Mouse (Mus musculus) embryonic fibroblast, embryonic 13.5 days (primary cell): Measurements from ENCODE around the gene Olfr971. TPM values are rescaled to one million over a fixed set of nuclear protein-coding genes. Genes with fewer than 3 reads are reported as not detected.
"Not testable (repeated sequence)": the region's sequence is repeated elsewhere in the genome, so short reads cannot be mapped to it uniquely, and the experiment has no call there.

Experiments
- H3K27ac ChIP-seq: 2 replicates; pipeline ENCODE4 v1.5.1; 2012; ENCODE audit warnings: low read length, control low read depth, inconsistent platforms; ENCODE audit not compliant: insufficient read depth
- H3K4me1 ChIP-seq: 2 replicates; pipeline ENCODE4 v1.6.1; 2011; ENCODE audit warnings: low read length; ENCODE audit not compliant: control insufficient read depth, insufficient read depth
- H3K4me3 ChIP-seq: 2 replicates; pipeline ENCODE4 v1.5.1; 2011; ENCODE audit warnings: mild to moderate bottlenecking, control low read depth, low read length; ENCODE audit not compliant: insufficient read depth
- CTCF ChIP-seq: IDR thresholded peaks from 2 replicates; pipeline ENCODE4 v1.5.1; 2011; ENCODE audit warnings: mild to moderate bottlenecking, control low read depth, low read length, moderate library complexity, borderline replicate concordance; ENCODE audit not compliant: insufficient read depth
- POLR2A ChIP-seq: IDR thresholded peaks from 2 replicates; pipeline ENCODE4 v1.6.1; 2011; ENCODE audit warnings: low read depth, mild to moderate bottlenecking, control low read depth, low read length, moderate library complexity
- polyA plus RNA-seq: library from polyadenylated mRNA; stranded (reverse); fragments of >200 nt; gene quantifications from 2 replicates; pipeline ENCODE4 v1.2.4, GENCODE M21; 2011; ENCODE audit warnings: low read depth; ENCODE audit not compliant: missing spikeins, insufficient read length

The Olfr971 gene
- not detected in 2 replicates for polyA plus RNA-seq

GRCm38 (mm10) chr9:39836576-39836975 lies at the start of gene Olfr971:
Olfr971 (plus strand) TSS chr9:39836876.
- not testable (repeated sequence) for H3K4me3 ChIP-seq, H3K4me1 ChIP-seq, H3K27ac ChIP-seq

GRCm38 (mm10) chr9:39790558-39790957 lies 46.1 kb upstream of the Olfr971 start, which contains the start of gene Olfr969:
Olfr969 (plus strand) TSS chr9:39790945.
- Histone ChIP-seq H3K4me3 (no peak within 1 kb of the TSS), H3K4me1 (no peaks in the 10 kb centered on the region), H3K27ac (no peak within 1 kb of the TSS)
- TF ChIP-seq CTCF (no peak), POLR2A (no peak)

GRCm38 (mm10) chr9:39808560-39808959 lies 28.1 kb upstream of the Olfr971 start, which contains the start of gene Olfr970:
Olfr970 (plus strand) TSS chr9:39808860.
- TF ChIP-seq CTCF (no peak), POLR2A (no peak)
- Histone ChIP-seq H3K4me3 (no peak within 1 kb of the TSS), H3K4me1 (no peaks in the 10 kb centered on the region), H3K27ac (no peak within 1 kb of the TSS)

- TF ChIP-seq CTCF = no peak
- Histone ChIP-seq H3K4me3 (no peak within 1 kb of the TSS), H3K27ac (no peak within 1 kb of the TSS), H3K4me1 (no peaks in the 10 kb centered on the region)
Observed at GRCm38 (mm10) chr9:39866122-39866521, 29.4 kb downstream of the Olfr971 start, which contains the start of gene Olfr972. Olfr972 (plus strand) TSS chr9:39866422.

GRCm38 (mm10) chr9:39871986-39872385 lies 35.3 kb downstream of the Olfr971 start:
- not testable (repeated sequence) for H3K27ac ChIP-seq, H3K4me1 ChIP-seq, H3K4me3 ChIP-seq

GRCm38 (mm10) chr9:39877541-39878396 lies 41.1 kb downstream of the Olfr971 start:
- not testable (repeated sequence) for H3K27ac ChIP-seq, H3K4me1 ChIP-seq, H3K4me3 ChIP-seq

Other genes with a start within 250 kb of the Olfr971 start
- 27.0 and 64.8 TPM in 2 replicates for gene AW551984, start 232.5 kb upstream of the Olfr971 start, polyA plus RNA-seq
- gene Olfr148, start 226.2 kb upstream of the Olfr971 start, polyA plus RNA-seq = not detected in 2 replicates
- gene Olfr960, start 215.5 kb upstream of the Olfr971 start, polyA plus RNA-seq = not detected in 2 replicates
- gene Olfr961, start 191.8 kb upstream of the Olfr971 start, polyA plus RNA-seq = not detected in 2 replicates
- not detected in 2 replicates for gene Olfr963, start 169.7 kb upstream of the Olfr971 start, polyA plus RNA-seq
- not detected in 2 replicates for gene Olfr149, start 129.8 kb upstream of the Olfr971 start, polyA plus RNA-seq
- not detected in 2 replicates for gene Olfr965, start 125.5 kb upstream of the Olfr971 start, polyA plus RNA-seq
- gene Olfr150, start 105.9 kb upstream of the Olfr971 start, polyA plus RNA-seq = not detected in 2 replicates
- not detected in 2 replicates for gene Olfr967, start 90.6 kb upstream of the Olfr971 start, polyA plus RNA-seq
- gene Olfr968, start 53.6 kb upstream of the Olfr971 start, polyA plus RNA-seq = not detected in 2 replicates
- gene Olfr969, start 45.9 kb upstream of the Olfr971 start, polyA plus RNA-seq = not detected in 2 replicates
- gene Olfr970, start 28.0 kb upstream of the Olfr971 start, polyA plus RNA-seq = not detected in 2 replicates
- not detected in 2 replicates for gene Olfr972, start 29.5 kb downstream of the Olfr971 start, polyA plus RNA-seq
- not detected in 2 replicates for gene Olfr229, start 70.5 kb downstream of the Olfr971 start, polyA plus RNA-seq
- gene Olfr974, start 100.6 kb downstream of the Olfr971 start, polyA plus RNA-seq = not detected in 2 replicates
- gene Olfr975, start 115.2 kb downstream of the Olfr971 start, polyA plus RNA-seq = not detected in 2 replicates
- gene Olfr976, start 124.3 kb downstream of the Olfr971 start, polyA plus RNA-seq = not detected in 2 replicates
- gene Olfr978, start 155.2 kb downstream of the Olfr971 start, polyA plus RNA-seq = not detected in 2 replicates
- gene Olfr979, start 166.6 kb downstream of the Olfr971 start, polyA plus RNA-seq = not detected in 2 replicates
- not detected in 2 replicates for gene Olfr980, start 172.7 kb downstream of the Olfr971 start, polyA plus RNA-seq
- gene Olfr981, start 184.6 kb downstream of the Olfr971 start, polyA plus RNA-seq = not detected in 2 replicates
- not detected in 2 replicates for gene Olfr982, start 237.0 kb downstream of the Olfr971 start, polyA plus RNA-seq